Mouse (Mus musculus): ENCODE measurements around the gene Adgrf4.

Gene Adgrf4

GRCm38 (mm10) chr17:42692136-42692535, at the start of gene Adgrf4:
TSS of gene Adgrf4 (minus strand) at chr17:42692284.
- DNase-seq (ENCODE audit: low spot score in 2 of 2), result no peak

- no peak for DNase-seq (ENCODE audit: low spot score in 2 of 2)
These were observed 49.7 kb upstream of the Adgrf4 start, which contains the start of gene Adgrf2 for GRCm38 (mm10) chr17:42741801-42742217. TSS of gene Adgrf2 (minus strand) at chr17:42742179.

GRCm38 (mm10) chr17:42738794-42739193, 46.7 kb upstream of the Adgrf4 start:
- no peak for DNase-seq (ENCODE audit: low spot score in 2 of 2)

- DNase-seq (ENCODE audit: low spot score in 2 of 2), result no peak
These were observed 25.1 kb upstream of the Adgrf4 start for GRCm38 (mm10) chr17:42717161-42717560.

- no peak for DNase-seq (ENCODE audit: low spot score in 2 of 2)
These were observed 22.9 kb upstream of the Adgrf4 start for GRCm38 (mm10) chr17:42714991-42715390.

- no peak for DNase-seq (ENCODE audit: low spot score in 2 of 2)
These were observed 18.6 kb upstream of the Adgrf4 start for GRCm38 (mm10) chr17:42710717-42711116.

- DNase-seq (ENCODE audit: low spot score in 2 of 2), result no peak
These were observed 13.5 kb upstream of the Adgrf4 start for GRCm38 (mm10) chr17:42705611-42706010.

GRCm38 (mm10) chr17:42702198-42702597, 10.1 kb upstream of the Adgrf4 start:
- DNase-seq (ENCODE audit: low spot score in 2 of 2), result no peak

GRCm38 (mm10) chr17:42694730-42695129, 2.6 kb upstream of the Adgrf4 start:
- DNase-seq (ENCODE audit: low spot score in 2 of 2), result no peak

GRCm38 (mm10) chr17:42690531-42690930, 1.6 kb downstream of the Adgrf4 start:
- DNase-seq (ENCODE audit: low spot score in 2 of 2), result no peak

- peak; percentile 4 to 38 for DNase-seq (ENCODE audit: low spot score in 2 of 2)
These were observed 33.3 kb downstream of the Adgrf4 start for GRCm38 (mm10) chr17:42658634-42659422.

- DNase-seq (ENCODE audit: low spot score in 2 of 2), result no peak
These were observed 48.7 kb downstream of the Adgrf4 start for GRCm38 (mm10) chr17:42643416-42643815.

GRCm38 (mm10) chr17:42630206-42630605, 61.9 kb downstream of the Adgrf4 start:
- no peak for DNase-seq (ENCODE audit: low spot score in 2 of 2)

GRCm38 (mm10) chr17:42613043-42613737, 78.9 kb downstream of the Adgrf4 start:
- DNase-seq (ENCODE audit: low spot score in 2 of 2), result no peak

GRCm38 (mm10) chr17:42611295-42611694, 80.8 kb downstream of the Adgrf4 start, which contains the start of gene Opn5:
TSS of gene Opn5 (minus strand) at chr17:42611395.
- DNase-seq (ENCODE audit: low spot score in 2 of 2), result no peak

- no peak for DNase-seq (ENCODE audit: low spot score in 2 of 2)
These were observed 83.8 kb downstream of the Adgrf4 start for GRCm38 (mm10) chr17:42608270-42608669.
